Mouse (Mus musculus) layer of hippocampus, adult 8-10 months (tissue): Measurements from ENCODE around the gene Ccdc77. TPM values are rescaled to one million over a fixed set of nuclear protein-coding genes. Genes with fewer than 3 reads are reported as not detected.
A peak's percentile ranks its signal among the peaks of the same experiment; 100 is the strongest.
"Not testable (repeated sequence)": the region's sequence is repeated elsewhere in the genome, so short reads cannot be mapped to it uniquely, and the experiment has no call there.

Source experiments
- DNase-seq, 2 experiments: peaks; one replicate each; pipeline ENCODE4 v3.0.0; 2022; ENCODE audit warnings: low spot score in 2 of 2
- total RNA-seq, 4 experiments: library from RNA; stranded (reverse); gene quantifications; 2 replicates each; pipeline ENCODE4 v1.2.4; 2022

The Ccdc77 gene
- total RNA-seq, 4 experiments from 2014 or later, result 5.4 to 8.7 (median 7.7) TPM

- DNase-seq, result no peak
These were observed 54.4 kb downstream of the Ccdc77 start for GRCm38 (mm10) chr6:120309787-120310186.

DNA sequence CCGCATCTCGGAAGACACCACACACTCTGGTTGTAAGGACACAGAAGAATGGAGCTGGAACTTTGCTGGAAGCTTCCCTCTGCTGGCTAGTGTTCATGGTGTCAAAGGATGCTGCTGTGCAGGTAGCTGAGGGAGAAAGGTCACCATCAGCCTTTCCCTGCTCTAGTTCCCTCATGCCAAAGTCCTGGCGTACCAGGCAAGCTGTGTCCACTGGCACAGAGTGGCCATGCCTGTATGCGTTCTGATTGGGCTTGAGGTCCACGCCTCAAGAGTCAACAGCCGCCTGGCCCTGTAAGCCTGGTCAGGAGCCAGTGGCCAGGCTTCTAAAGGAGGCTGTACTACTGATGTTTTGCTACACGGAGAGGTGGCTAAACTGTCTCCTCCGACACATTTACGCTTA lies 54.8 kb downstream of the Ccdc77 start:
- DNase-seq, result no peak

DNA sequence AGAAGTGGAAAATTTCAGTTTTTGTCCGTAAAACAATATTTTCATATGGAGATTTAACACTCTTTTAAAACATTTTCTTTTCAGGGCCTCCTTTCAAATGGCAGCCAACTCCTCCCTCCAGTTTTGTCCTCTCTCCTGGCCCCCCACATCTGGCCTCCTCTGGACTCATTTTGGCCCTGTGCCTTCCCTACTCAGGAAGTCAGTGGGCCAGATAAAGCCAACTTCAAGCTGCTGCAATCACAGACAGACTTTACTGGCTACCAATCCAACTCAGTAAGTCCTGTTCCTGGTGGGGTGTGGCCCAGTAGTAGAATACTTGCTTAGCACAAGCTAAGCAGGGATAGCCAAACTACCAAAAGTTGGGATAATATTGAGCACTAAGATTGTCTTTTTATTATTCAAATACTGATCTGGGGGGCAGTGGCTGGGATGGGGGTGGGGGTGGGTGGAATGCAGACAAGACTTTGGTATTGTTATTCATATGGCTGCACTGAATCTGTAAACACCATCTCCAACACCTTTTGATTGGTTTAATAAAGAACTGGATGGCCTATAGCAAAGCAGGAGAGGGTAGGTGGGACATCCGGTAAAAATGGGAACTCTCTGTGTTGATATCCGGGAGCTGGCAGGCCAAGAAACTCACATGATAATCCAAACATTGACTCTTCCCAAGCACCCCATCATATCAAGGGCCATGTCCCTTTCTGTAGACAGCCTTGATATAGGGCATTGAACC lies 57.1 kb downstream of the Ccdc77 start:
- DNase-seq, result no peak

DNA sequence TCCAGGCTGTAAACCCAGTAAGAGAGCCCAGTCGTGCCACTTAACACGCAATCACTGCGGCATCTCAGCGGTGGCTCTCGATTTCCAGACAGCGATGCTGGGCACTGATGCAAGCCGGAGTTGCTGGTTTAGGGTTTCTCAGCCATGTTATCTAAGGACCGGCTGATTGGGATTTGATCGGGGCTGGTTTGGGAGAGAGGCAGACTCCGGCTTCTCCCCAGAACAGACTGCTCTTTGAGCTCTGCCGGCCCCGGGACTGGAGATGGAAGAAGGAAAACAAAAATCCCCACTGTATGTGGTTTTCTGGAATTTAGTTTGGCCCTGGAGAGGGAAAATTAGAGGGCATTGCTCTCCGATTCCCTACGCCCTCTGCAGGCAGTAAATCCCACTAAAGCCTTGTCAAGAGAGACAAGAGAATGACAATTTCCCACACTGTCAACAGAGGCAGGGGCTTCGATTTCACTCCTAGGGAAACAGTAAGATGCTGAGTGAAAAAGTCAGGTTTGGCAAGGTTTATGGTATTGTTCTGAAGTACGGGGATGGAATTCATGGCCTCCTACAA lies 61.3 kb downstream of the Ccdc77 start:
- no peak for DNase-seq

DNA sequence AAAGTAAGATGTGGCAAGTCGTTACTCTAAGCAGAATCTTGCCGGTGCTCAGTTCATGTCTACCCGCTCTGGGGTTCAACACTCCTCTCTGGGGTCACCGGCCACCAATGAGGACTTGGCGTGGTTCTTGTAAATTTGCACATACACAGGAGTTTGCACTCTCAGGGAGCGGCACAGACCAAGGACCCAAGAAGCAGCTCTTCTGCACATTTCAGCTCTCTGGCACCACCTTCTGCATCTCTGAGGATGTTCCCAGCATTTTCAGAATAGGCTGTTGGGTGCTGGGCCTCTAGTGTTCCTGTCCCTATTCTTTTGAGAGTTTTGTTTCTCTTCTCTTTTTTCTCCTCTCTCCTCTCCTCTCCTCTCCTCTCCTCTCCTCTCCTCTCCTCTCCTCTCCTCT lies 63.0 kb downstream of the Ccdc77 start:
- DNase-seq, result peak; percentile 21 to 38

GRCm38 (mm10) chr6:120296589-120296988 lies 67.6 kb downstream of the Ccdc77 start:
- not testable (repeated sequence) for DNase-seq

DNA sequence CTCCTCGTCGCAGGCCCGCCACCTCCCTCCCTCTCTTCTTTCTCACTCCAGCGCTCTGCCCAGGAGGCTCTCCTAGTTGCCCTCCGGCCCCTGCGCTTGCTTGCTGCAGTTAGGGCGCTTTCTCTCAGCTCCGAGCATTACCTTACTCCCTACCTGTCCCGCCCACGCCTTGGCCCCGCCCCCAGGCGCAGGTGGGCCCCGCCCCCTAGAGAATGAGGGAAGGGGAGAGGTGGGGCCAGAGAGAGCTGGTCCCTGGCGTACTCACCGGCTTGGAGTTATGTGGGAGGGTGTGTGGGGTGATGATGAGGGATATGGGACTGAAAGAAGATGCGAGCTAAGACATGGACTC lies 69.4 kb downstream of the Ccdc77 start:
- peak in 1 of 2 experiments; percentile 19 for DNase-seq

DNA sequence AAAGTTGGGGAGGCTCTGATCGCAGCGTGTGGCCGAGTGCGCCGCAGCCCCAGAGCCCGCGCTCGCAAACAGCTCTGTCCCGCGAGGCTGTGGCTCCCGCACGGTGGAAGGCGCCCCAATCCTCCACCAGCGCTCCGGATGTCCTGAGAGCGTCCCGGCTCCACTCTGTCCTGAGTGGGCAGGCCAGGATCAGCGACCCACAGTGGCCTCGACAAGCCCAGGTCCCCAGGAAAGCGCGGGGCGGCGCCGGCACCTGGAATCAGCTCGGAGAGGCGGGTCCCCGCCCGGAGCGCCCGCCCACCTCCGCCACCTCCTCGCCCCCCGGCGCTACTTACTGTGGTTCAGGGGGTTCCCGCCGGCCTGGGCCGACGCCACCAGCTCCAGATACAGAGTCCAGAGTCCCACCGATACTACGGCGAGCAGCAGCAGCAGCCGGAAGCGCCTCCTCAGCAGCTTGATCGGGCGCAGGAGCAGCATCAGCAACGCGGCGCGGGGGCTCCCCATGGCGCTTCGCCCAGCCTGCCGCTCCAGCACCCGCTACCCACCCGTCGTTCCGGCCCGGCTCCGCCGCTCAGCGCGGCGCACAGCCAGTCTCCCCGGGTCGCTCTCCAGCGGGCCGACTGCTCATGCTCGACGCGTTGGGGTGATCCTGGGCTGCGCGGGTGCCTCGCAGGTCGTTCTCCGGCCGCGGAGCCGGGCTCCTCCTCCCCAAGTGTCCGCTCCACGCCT lies 70.0 kb downstream of the Ccdc77 start, which contains the start of the genes D330020A13Rik and B4galnt3:
Gene D330020A13Rik (plus strand): TSS at position 309 of the 729 bp plus-strand sequence.
Gene B4galnt3 (minus strand): TSS at position 504 of the 729 bp plus-strand sequence.
- peak in 1 of 2 experiments; percentile 40 for DNase-seq

DNA sequence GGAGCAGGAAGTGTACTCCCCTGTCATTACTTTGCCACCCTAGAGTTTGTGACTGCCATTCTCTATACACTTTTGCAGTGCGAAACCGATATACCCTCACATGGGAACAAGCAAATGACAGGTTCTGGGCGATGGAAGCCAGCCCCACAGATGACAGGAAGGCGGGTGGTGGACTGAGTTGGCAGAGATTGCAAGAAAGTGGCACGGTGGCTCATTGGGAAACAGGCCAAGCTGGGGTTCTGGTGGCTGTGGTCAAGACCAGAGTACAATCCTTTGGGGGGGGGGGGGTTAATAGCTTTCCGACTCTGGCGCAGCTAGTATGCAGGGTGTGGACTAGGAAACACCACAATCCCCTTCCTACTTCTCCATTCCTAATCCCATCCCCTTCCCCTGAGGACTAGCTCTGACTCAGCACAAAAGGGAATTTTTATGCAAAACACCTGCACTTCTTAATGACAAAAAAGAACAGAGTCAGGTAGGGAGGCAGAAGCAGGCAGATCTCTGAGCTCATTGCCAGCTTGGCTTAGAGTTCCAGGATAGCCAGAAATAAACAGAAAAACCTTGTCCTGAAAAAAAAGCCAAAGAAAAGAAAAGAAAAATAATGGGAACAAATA lies 72.7 kb downstream of the Ccdc77 start:
- no peak for DNase-seq

DNA sequence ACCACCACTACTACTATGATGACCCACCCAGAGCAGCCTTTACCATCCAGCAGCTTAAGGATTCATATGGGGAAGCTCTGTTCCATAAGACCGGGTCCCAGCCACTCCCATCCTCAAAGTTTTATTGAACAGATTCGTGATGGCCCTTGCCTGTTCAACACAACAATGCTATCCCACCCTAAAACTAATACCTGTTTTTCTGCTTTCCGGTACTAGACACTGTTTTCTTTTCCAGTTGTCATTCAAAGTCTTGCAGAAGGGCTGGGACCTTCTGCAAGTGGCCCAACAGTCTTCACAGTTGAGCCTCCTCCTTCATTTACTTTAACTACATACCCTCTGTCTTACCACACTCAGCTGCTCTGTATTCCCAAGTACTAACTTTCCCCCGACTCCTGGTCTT lies 74.7 kb downstream of the Ccdc77 start:
- DNase-seq, result no peak

GRCm38 (mm10) chr6:120288541-120288940 lies 75.6 kb downstream of the Ccdc77 start:
- DNase-seq, result no peak

DNA sequence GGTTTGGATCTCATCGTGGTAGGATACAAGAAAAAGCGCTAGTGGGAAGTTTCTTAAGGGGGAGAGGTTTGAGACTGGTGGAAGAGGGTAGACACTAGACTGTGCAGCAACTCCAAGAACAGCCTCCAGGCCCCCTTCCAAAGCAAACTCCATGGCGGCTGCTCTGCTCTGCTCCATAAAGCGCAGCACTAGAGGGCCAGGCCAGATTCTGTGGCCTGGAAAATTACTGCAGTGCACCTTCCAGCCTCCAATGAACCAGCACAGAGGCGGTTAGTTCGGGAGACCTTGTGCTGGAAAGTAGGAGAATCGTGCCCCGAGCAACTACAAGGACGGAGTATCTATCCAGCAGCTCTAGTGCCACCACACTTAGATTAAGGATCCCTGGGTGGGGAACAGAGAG lies 76.9 kb downstream of the Ccdc77 start:
- DNase-seq, result no peak

- no peak for DNase-seq
These were observed 87.2 kb downstream of the Ccdc77 start for GRCm38 (mm10) chr6:120276874-120277449.

- no peak for DNase-seq
These were observed 88.9 kb downstream of the Ccdc77 start for GRCm38 (mm10) chr6:120275301-120275700.

DNA sequence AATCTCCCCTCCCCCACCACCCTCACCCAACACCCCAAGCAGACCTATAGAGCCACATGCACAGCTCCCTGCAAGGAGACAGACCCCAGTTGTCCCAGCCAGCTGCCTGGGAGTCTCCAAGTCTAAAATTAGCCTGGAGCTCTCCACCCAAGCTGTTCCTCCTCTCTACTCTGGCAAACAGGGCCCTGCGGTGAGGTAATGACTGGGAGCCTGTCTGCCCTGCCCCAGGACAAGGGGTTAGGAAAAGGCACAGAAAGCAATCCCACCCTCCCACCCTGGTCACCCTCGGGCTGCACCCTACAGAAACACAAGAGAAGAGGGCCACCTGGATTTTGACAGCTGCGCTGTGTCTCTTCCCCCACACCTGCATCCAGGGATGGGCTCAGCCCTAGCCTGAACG lies 89.3 kb downstream of the Ccdc77 start:
- no peak for DNase-seq

Other genes starting within 250 kb of the Ccdc77 start
- not detected for gene D330020A13Rik, start 70.0 kb downstream of the Ccdc77 start, total RNA-seq
- gene B4galnt3, start 69.8 kb downstream of the Ccdc77 start, total RNA-seq, result 1 to 10 TPM in 1 of 4 experiments, under 1 TPM in 3; 0.35 to 1.2 (median 0.87) TPM
- 10 to 100 TPM; 43.0 to 52.3 (median 44.3) TPM for gene Kdm5a, start 250 bp downstream of the Ccdc77 start, total RNA-seq
- 10 to 100 TPM in 1 of 4 experiments, 1 to 10 TPM in 3; 8.3 to 11.9 (median 9.3) TPM for gene Il17ra, start 98.9 kb upstream of the Ccdc77 start, total RNA-seq
- 10 to 100 TPM; 31.5 to 39.8 (median 34.0) TPM for gene Tmem121b, start 129.4 kb upstream of the Ccdc77 start, total RNA-seq
- gene Hdhd5, start 166.9 kb upstream of the Ccdc77 start, total RNA-seq, result 10 to 100 TPM; 32.5 to 39.6 (median 35.5) TPM